Mouse (Mus musculus) thymus, postnatal 0 days (tissue): ENCODE results near the gene Pgpep1l. TPM values are rescaled to one million over a fixed set of nuclear protein-coding genes. Genes with fewer than 3 reads are reported as not detected.
"Not testable (repeated sequence)": the region's sequence is repeated elsewhere in the genome, so short reads cannot be mapped to it uniquely, and the experiment has no call there.

Experiments
- DNase-seq: peaks from one replicate; pipeline ENCODE4 v3.0.0-alpha.2; 2015; ENCODE audit warnings: low spot score
- polyA plus RNA-seq: library from polyadenylated mRNA; unstranded; fragments of >200 nt; fragmentation: Nextera tagmentation; extraction: Ambion mirVana; gene quantifications from 2 replicates; pipeline ENCODE4 v1.2.1, GENCODE M21; 2015

Gene Pgpep1l
- polyA plus RNA-seq, result 0.57 and 0.68 TPM in 2 replicates

- no peak for DNase-seq
Observed at GRCm38 (mm10) chr7:68264028-68264453, at the start of gene Pgpep1l. Pgpep1l (minus strand) TSS chr7:68264233.

- no peak for DNase-seq
Observed at GRCm38 (mm10) chr7:68313038-68313782, 49.2 kb upstream of the Pgpep1l start.

GRCm38 (mm10) chr7:68312395-68312794 is 48.4 kb upstream of the Pgpep1l start:
- DNase-seq, result no peak

DNA sequence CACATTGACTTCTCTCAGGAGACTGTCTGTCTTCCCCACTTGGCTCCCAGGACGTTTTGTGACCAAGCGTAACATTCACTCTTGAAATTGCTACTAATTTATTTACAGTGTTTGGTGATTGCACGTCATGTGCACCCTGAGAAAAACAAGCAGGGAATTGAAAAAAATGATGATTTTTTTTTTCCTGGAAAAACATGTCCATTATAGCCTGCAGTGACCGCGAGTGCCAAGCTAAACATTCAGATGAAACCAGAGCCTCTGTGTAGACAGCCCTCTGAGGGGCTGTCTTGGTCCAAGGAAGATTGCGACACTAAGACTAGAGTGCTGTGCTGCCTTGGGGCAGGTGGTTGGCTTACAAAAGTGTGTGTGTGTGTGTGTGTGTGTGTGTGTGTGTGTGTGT is 47.4 kb upstream of the Pgpep1l start:
- no peak for DNase-seq

DNA sequence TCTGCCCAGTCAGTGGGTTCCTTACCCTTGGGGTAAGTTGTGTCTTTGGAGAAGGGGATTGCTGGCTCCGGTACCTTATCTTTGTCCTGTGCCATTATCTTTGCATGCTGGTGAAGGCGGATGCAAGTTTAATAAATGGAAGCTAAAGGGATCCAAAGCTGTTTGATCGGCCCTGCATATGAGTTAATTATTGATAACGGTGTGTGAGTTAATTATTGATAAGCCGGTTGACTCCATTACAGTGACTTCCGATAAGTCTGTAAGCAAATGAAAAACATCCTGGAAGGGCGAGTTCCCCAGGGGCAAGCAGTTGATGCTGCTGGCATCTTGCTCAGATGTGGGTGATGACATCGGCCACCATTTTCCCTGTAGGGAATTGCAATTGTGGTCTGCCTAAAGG is 42.7 kb upstream of the Pgpep1l start:
- DNase-seq, result no peak

DNA sequence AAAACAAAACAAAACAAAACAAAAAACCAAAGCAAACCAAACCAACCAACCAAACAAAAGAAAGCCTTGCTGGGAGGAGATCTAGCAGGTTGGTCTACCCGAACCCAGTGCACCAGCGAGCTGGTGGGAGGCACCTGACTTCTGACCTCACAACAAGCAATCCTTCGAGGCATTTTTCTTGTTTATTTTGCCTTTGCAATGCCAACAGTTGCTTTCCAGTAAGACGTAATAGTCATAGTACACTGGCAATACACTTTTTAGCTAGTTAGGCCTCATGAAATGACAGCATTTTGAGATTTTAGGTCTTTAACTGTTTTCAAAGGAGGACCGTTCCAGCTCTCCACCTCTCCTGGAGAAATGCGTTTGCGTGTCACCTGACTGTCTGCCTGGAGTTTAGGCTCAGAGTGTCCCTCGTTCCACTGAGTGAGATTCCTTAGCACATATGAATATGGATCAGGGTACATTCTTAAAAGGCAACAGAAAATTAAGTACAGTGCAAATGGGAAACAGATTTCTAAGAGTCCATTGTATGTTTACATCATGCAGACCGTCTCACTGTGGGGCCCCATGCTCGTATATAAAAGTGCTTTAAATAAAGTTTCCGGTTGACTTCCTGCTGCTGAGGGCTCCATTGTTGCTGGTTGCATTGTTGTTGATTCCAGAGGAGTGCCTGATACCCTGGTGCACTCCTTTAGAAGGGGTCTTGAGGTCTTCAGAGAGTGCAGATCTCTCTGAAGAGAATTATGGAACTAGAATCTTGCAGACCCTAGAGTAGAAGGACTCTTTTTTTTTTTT is 41.9 kb upstream of the Pgpep1l start:
- no peak for DNase-seq

DNA sequence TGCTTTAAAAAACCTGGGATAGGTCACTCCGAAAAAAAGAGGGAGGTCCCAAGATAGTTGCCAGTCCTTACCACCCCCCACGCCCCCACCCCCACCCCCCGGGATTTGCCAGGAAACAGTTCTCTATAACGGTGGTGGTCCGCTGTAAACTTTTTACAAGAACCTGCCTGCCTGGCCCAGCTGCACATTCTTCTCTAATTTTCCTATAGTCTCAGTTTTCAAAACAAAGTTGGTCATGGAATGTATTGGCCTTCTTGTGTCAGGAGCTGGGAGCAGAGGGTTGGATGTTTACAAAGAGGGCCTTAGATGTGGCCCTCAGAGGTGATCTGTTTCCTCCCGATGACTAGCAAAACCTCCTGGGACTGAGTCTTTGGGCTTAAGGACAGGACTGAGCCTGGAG is 39.7 kb upstream of the Pgpep1l start:
- DNase-seq, result no peak

DNA sequence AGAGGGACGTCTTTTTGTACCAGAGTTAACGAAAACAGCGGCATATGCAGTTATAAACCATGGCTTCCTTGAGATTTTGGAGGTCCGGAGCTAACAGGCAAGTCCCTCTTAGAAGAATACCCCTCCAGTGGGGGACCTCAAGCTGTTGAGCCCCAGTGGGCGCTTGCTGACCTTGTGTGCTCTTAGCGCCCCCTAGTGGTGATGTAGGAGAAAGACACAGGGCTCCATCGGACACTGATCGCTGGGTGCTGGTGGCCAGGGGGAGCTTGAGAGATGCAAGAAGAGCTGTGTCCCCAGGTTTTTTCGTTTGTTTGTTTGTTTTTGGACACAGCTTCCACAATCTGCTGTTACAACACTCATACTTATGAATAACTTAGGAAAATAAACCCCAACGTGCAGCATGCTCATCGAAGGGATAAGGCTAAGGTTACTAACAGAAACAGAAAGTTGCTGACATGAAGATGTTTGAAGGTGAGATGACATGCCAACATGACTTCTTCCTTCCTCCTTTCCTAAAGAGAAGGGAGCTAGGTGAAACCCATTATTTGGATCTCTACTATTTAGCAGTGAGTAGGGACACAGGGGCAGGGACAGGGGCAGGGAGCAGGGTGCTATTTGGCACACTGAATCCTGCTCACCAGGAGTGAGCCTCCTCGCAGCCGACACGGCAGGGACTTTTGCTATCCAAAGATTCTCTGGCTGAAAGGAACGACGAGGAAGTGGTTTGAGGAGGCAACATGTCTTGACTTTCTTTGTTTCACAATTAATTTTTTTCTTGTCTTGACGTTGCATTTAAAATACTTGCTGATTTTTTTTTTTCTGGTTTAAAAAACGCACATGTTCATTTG is 38.8 kb upstream of the Pgpep1l start:
- peak; percentile 82 for DNase-seq

DNA sequence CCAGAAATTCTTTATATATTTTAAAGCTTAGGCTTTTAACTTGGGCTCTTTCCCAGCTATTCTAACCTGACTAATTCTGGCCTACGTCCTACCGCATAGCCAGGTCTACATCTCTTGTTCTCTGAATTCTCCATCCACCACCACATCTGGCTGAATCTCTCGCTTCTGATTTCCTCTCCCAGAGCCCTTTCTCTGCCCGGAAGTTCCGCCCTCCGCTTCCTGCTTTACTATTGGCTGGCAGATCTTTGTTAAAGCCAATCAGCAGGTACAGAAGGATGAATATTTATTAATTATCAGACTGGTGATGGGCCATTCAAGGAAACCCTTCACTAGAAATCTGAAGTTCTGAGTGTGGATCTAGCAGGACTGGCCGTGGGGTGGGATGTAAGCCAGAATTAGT is 37.1 kb upstream of the Pgpep1l start:
- DNase-seq, result no peak

GRCm38 (mm10) chr7:68298381-68299076 is 34.5 kb upstream of the Pgpep1l start:
- no peak for DNase-seq

GRCm38 (mm10) chr7:68296487-68296886 is 32.5 kb upstream of the Pgpep1l start:
- DNase-seq, result no peak

DNA sequence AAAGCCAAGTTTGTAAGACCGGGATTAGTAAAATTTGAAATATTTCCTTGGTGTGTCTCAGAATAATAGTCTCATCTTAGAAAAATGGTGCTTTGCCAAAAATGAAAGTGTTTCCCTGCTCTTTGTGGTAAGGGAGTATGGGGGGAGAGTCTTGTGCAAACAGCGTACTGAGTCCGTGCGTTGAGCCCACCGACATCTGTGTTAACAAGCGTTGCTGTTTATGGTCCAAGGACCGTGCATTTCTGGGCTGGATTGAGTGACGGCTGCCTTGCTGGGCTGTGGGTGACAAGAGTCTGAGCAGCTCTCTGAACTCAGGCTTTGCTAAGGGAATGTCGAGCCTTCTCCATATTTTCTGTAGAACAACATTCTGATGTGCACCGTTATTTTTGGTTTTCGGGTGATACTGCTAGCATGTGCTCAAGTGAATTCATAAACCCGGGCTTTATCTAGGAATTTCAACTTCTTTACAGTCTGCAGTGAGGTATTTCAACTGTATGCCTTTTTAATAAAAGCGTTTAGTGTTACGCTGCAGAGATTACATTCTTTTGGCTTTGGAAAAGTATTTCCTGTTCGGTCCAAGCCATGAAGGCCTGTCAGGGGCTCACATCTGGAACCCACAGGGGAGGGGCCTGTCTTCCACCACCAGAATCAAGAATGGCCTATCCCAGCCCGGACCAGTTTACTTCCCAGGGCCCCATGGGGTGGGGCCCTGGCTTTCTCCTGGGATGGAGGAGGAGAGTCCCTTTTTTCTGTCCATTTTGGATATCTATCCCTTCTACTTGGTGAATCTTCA is 30.2 kb upstream of the Pgpep1l start:
- no peak for DNase-seq

GRCm38 (mm10) chr7:68291603-68292002 is 27.6 kb upstream of the Pgpep1l start:
- peak; percentile 40 for DNase-seq

- peak; percentile 33 for DNase-seq
Observed at GRCm38 (mm10) chr7:68289081-68289480, 25.0 kb upstream of the Pgpep1l start.

GRCm38 (mm10) chr7:68288000-68288399 is 24.0 kb upstream of the Pgpep1l start:
- not testable (repeated sequence) for DNase-seq

GRCm38 (mm10) chr7:68287582-68287981 is 23.5 kb upstream of the Pgpep1l start:
- DNase-seq, result peak; percentile 48

- peak; percentile 84 for DNase-seq
Observed at GRCm38 (mm10) chr7:68286526-68287481, 22.8 kb upstream of the Pgpep1l start.

DNA sequence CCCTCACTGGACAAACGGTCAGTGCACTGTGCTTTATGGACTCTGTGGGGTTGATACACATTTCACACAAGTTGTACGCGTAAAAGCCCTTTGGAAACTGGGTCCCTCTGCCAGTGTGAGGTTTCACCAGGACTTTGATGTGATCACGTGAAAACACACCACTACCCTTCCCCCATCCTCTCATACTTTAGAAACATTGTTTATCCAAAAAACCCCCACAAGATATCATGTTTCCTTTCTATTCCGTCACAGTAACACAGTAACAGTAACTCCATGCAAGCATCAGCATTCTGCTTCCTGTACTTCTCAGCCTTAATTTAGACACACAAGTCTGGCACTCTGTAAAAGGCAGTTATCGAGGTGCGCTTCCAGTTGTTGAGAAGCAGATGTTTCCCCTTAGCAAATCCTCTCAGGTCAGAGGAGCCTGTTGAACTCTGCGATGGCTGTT is 21.8 kb upstream of the Pgpep1l start:
- DNase-seq, result peak; percentile 85

DNA sequence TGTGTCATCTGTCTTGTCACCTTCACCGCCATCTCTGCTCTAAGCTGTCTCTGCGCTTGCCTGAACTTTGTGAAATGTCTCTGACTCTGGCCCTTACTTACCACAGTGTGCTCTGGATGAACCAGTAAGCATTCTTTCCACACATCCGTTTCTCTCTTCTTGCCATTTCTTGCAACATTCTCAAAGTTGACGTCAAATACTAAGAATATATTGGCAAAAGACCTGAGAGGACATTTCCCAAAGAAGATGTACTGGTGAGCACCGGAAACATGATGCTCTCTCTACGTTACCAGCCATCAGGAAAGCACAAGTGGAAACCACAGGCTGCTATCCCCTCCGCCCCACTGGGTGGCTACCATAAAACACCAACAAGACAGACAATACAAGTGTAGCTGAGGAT is 19.7 kb upstream of the Pgpep1l start:
- peak; percentile 33 for DNase-seq
